Mouse (Mus musculus): ENCODE measurements around the gene Mzf1. TPM values are rescaled to one million over a fixed set of nuclear protein-coding genes. Genes with fewer than 3 reads are reported as not detected.
A peak's percentile ranks its signal among the peaks of the same experiment; 100 is the strongest.

Gene Mzf1
- polyA plus RNA-seq, 1 experiment = 7.5 TPM

- TF ChIP-seq CTCF (IDR thresholded peaks at IDR 0.05; ENCODE audit: control insufficient read depth, insufficient read depth, insufficient replicate concordance, low read depth, low read length) (no peak), POLR2A (IDR thresholded peaks at IDR 0.05; ENCODE audit: control insufficient read depth, low read depth, low read length) (no peak)
- Histone ChIP-seq H3K4me1 (ENCODE audit: control insufficient read depth, insufficient read depth, low read length) (peaks cover 10% of the 10 kb centered on the region), H3K27ac (ENCODE audit: control insufficient read depth, insufficient read depth, low read depth, low read length) (no peak overlapping the region), H3K27me3 (ENCODE audit: control insufficient read depth, insufficient read depth, low read length) (no peaks in the 10 kb centered on the region), H3K36me3 (ENCODE audit: control insufficient read depth, insufficient read depth, low read length) (no peaks in the 10 kb centered on the region), H3K4me3 (ENCODE audit: control insufficient read depth, low read depth, low read length) (no peak overlapping the region; the same call in 1 of the 2 replicates)
Observed at GRCm38 (mm10) chr7:13053501-13053900, 1.1 kb downstream of the Mzf1 start.

DNA sequence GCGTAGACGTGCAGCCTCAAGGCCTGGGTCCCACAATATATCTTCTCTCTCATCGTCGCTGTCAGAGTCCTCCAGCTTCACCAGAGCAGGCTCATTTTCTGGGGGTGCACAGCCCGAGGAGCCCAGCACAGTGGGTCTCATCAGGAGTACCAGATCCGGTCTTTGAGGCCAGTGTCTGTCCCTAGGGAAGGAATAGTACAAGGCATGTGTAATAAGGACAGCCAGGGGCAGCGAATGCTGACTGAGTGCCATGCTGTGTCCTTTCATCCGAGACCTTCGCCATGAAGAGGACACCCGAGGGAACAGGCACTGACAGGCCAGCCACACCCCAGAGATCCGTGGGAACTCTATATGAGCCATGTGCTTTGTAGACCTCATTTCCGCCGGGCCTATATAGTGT lies 1.6 kb downstream of the Mzf1 start:
- H3K27me3 ChIP-seq (ENCODE audit: control insufficient read depth, insufficient read depth, low read length) = no peaks in the 10 kb centered on the region
- no peak overlapping the region for H3K27ac ChIP-seq (ENCODE audit: control insufficient read depth, insufficient read depth, low read depth, low read length)
- no peaks in the 10 kb centered on the region for H3K36me3 ChIP-seq (ENCODE audit: control insufficient read depth, insufficient read depth, low read length)
- no peak for TF ChIP-seq POLR2A (IDR thresholded peaks at IDR 0.05; ENCODE audit: control insufficient read depth, low read depth, low read length)
- TF ChIP-seq CTCF (IDR thresholded peaks at IDR 0.05; ENCODE audit: control insufficient read depth, insufficient read depth, insufficient replicate concordance, low read depth, low read length) = no peak
- peak overlapping the region; percentile 15 for H3K4me3 ChIP-seq (ENCODE audit: control insufficient read depth, low read depth, low read length)
- H3K4me1 ChIP-seq (ENCODE audit: control insufficient read depth, insufficient read depth, low read length) = peaks cover 10% of the 10 kb centered on the region

GRCm38 (mm10) chr7:13046084-13046483 lies 8.5 kb downstream of the Mzf1 start:
- H3K27ac ChIP-seq (ENCODE audit: control insufficient read depth, insufficient read depth, low read depth, low read length) = no peak overlapping the region
- peaks cover 23% of the 10 kb centered on the region for H3K4me1 ChIP-seq (ENCODE audit: control insufficient read depth, insufficient read depth, low read length)
- TF ChIP-seq CTCF (IDR thresholded peaks at IDR 0.05; ENCODE audit: control insufficient read depth, insufficient read depth, insufficient replicate concordance, low read depth, low read length) (no peak), POLR2A (IDR thresholded peaks at IDR 0.05; ENCODE audit: control insufficient read depth, low read depth, low read length) (no peak)
- no peak overlapping the region for H3K4me3 ChIP-seq (ENCODE audit: control insufficient read depth, low read depth, low read length)
- no peaks in the 10 kb centered on the region for H3K36me3 ChIP-seq (ENCODE audit: control insufficient read depth, insufficient read depth, low read length)
- H3K27me3 ChIP-seq (ENCODE audit: control insufficient read depth, insufficient read depth, low read length) = no peaks in the 10 kb centered on the region

DNA sequence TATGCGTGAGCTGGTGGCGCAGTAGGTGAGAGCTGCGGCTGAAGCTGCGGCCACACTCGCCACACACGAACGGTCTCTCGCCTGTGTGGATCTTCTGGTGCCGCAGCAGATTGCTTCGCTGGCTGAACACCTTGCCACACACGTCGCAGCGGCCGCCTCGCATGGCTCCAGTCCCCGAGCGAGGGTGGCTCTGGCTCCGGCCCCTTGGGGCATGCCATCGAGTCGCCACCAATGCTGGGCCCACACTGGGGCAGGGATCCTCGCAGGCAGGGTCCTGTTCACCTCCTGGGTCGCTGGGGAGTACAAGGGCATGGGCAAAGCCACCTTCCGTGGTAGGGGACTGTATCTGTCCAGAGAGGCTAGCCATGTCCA lies 10.3 kb downstream of the Mzf1 start:
- TF ChIP-seq CTCF (IDR thresholded peaks at IDR 0.05; ENCODE audit: control insufficient read depth, insufficient read depth, insufficient replicate concordance, low read depth, low read length) (no peak), POLR2A (IDR thresholded peaks at IDR 0.05; ENCODE audit: control insufficient read depth, low read depth, low read length) (no peak)
- peak overlapping the region; percentile 78 for H3K4me3 ChIP-seq (ENCODE audit: control insufficient read depth, low read depth, low read length)
- peaks cover 23% of the 10 kb centered on the region for H3K4me1 ChIP-seq (ENCODE audit: control insufficient read depth, insufficient read depth, low read length)
- H3K36me3 ChIP-seq (ENCODE audit: control insufficient read depth, insufficient read depth, low read length) = no peaks in the 10 kb centered on the region
- no peaks in the 10 kb centered on the region for H3K27me3 ChIP-seq (ENCODE audit: control insufficient read depth, insufficient read depth, low read length)
- H3K27ac ChIP-seq (ENCODE audit: control insufficient read depth, insufficient read depth, low read depth, low read length) = no peak overlapping the region

DNA sequence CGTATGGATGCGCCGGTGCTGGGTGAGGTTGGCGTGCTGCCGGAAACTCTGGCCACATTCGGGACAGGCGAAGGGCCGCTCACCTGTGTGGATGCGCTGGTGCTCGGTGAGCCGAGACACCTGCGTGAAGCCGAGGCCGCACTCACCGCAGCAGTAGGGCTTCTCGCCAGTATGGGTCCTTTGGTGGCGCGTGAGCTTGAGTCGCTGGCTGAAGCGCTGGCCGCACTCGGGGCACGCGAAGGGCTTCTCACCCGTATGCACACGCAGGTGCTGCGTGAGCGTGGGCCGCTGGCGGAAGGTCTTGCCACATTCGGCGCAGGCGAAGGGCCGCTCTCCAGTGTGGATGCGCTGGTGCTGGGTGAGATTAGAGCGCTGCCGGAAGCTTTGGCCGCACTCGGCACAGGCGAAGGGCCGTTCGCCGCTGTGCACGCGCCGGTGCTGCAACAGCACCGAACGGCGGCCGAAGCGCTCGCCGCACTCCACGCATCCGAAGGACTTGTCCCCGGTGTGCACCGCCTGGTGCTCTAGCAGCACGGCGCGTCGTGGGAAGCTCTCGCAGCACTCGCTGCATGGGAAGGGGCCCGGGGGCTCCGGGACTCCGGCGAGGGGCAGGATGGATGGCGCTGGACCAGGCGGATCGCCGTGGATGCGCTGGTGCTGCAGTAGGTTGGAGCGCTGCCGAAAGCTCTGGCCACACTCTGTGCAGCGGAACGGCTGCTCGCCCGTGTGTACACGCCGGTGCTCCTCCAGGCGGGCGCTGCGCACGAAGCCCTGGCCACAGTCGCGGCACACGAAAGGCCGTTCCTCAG lies 10.9 kb downstream of the Mzf1 start:
- Histone ChIP-seq H3K4me1 (ENCODE audit: control insufficient read depth, insufficient read depth, low read length) (peaks cover 27% of the 10 kb centered on the region), H3K4me3 (ENCODE audit: control insufficient read depth, low read depth, low read length) (peak overlapping the region; percentile 78), H3K36me3 (ENCODE audit: control insufficient read depth, insufficient read depth, low read length) (no peaks in the 10 kb centered on the region), H3K27ac (ENCODE audit: control insufficient read depth, insufficient read depth, low read depth, low read length) (no peak overlapping the region), H3K27me3 (ENCODE audit: control insufficient read depth, insufficient read depth, low read length) (no peaks in the 10 kb centered on the region)
- TF ChIP-seq CTCF (IDR thresholded peaks at IDR 0.05; ENCODE audit: control insufficient read depth, insufficient read depth, insufficient replicate concordance, low read depth, low read length) (no peak), POLR2A (IDR thresholded peaks at IDR 0.05; ENCODE audit: control insufficient read depth, low read depth, low read length) (peak; percentile 24; the same call in 1 of the 2 replicates)

GRCm38 (mm10) chr7:13043120-13043444 lies 11.5 kb downstream of the Mzf1 start:
- no peaks in the 10 kb centered on the region for H3K27me3 ChIP-seq (ENCODE audit: control insufficient read depth, insufficient read depth, low read length)
- TF ChIP-seq POLR2A (IDR thresholded peaks at IDR 0.05; ENCODE audit: control insufficient read depth, low read depth, low read length) (no peak), CTCF (IDR thresholded peaks at IDR 0.05; ENCODE audit: control insufficient read depth, insufficient read depth, insufficient replicate concordance, low read depth, low read length) (no peak)
- H3K36me3 ChIP-seq (ENCODE audit: control insufficient read depth, insufficient read depth, low read length) = no peaks in the 10 kb centered on the region
- H3K27ac ChIP-seq (ENCODE audit: control insufficient read depth, insufficient read depth, low read depth, low read length) = no peak overlapping the region; the same call in 1 of the 2 replicates
- peaks cover 27% of the 10 kb centered on the region for H3K4me1 ChIP-seq (ENCODE audit: control insufficient read depth, insufficient read depth, low read length)
- H3K4me3 ChIP-seq (ENCODE audit: control insufficient read depth, low read depth, low read length) = peak overlapping the region; percentile 78

GRCm38 (mm10) chr7:13042511-13042910 lies 12.1 kb downstream of the Mzf1 start:
- H3K27me3 ChIP-seq (ENCODE audit: control insufficient read depth, insufficient read depth, low read length) = no peaks in the 10 kb centered on the region
- no peak for TF ChIP-seq POLR2A (IDR thresholded peaks at IDR 0.05; ENCODE audit: control insufficient read depth, low read depth, low read length)
- TF ChIP-seq CTCF (IDR thresholded peaks at IDR 0.05; ENCODE audit: control insufficient read depth, insufficient read depth, insufficient replicate concordance, low read depth, low read length) = no peak
- H3K27ac ChIP-seq (ENCODE audit: control insufficient read depth, insufficient read depth, low read depth, low read length) = no peak overlapping the region
- H3K4me1 ChIP-seq (ENCODE audit: control insufficient read depth, insufficient read depth, low read length) = peaks cover 27% of the 10 kb centered on the region
- H3K36me3 ChIP-seq (ENCODE audit: control insufficient read depth, insufficient read depth, low read length) = no peaks in the 10 kb centered on the region
- H3K4me3 ChIP-seq (ENCODE audit: control insufficient read depth, low read depth, low read length) = no peak overlapping the region
